Mouse (Mus musculus): ENCODE data around the gene Fpr1. TPM values are rescaled to one million over a fixed set of nuclear protein-coding genes. Genes with fewer than 3 reads are reported as not detected.

Fpr1 gene
- polyA plus RNA-seq, 1 experiment, result not detected

DNA sequence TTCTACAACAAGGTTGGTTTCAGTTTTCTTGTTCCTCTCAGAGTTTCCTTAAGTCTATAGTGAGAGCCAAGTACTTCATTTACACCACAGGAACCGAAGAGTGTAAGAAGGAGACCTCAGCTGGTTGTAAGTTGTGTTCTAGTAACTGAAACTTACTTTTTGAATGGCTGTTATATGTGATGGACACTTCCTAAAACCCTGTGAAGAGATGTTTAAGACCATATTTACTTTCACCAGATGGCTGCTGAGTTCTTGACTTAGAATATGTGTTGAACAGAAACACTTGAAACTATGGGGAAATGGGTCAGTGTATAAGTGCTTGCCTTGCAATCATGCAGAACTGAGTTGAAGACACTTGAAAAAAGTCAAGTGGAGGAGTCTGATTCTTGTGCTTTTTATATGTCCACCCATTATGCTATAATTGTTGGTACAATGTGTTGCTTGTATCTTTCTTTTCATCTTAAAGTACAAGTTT lies 4.1 kb upstream of the Fpr1 start, which contains the start of the genes Fpr2 and Fpr3:
Gene Fpr2 (plus strand): TSS at position 51 of the 475 bp plus-strand sequence.
Gene Fpr3 (plus strand): TSS at position 79 of the 475 bp plus-strand sequence.
- Histone ChIP-seq H3K27ac (ENCODE audit: insufficient read depth, low read depth, low read length) (no peak within 1 kb of the TSS), H3K4me1 (ENCODE audit: control insufficient read depth, insufficient read depth, low read length) (no peaks in the 10 kb centered on the region), H3K4me3 (ENCODE audit: insufficient read depth, low read depth, low read length) (no peak within 1 kb of the TSS)
- TF ChIP-seq POLR2A (IDR thresholded peaks at IDR 0.05; ENCODE audit: insufficient read depth, low read depth, low read length) (no peak), CTCF (IDR thresholded peaks at IDR 0.05; ENCODE audit: insufficient read depth, low read depth, low read length) (no peak)
- WGBS, result 50% methylated on average over 1 of the region's 1 CpGs

DNA sequence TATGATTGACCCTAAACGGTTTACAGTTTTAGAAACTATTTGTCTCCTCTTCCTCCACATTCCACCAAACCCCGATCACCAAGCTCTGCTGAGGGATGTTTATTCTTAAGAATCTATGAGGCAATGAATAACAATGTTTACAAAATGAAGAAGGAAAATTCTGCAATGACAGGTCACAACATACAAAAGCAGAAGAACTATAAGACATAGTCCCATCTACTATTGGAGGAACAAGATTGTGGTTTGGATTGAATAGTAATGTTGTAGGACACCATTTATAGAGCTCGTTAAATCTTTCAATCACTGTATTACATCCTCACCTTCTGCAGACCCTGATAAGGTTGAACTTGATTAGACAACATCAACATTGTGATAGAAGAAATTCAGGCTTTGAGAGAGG lies 1.1 kb downstream of the Fpr1 start:
- H3K4me3 ChIP-seq (ENCODE audit: insufficient read depth, low read depth, low read length), result no peak overlapping the region
- no peak overlapping the region for H3K27ac ChIP-seq (ENCODE audit: insufficient read depth, low read depth, low read length)
- 85% methylated on average over 3 of the region's 3 CpGs for WGBS
- TF ChIP-seq POLR2A (IDR thresholded peaks at IDR 0.05; ENCODE audit: insufficient read depth, low read depth, low read length), result no peak
- TF ChIP-seq CTCF (IDR thresholded peaks at IDR 0.05; ENCODE audit: insufficient read depth, low read depth, low read length), result no peak
- no peaks in the 10 kb centered on the region for H3K4me1 ChIP-seq (ENCODE audit: control insufficient read depth, insufficient read depth, low read length)

DNA sequence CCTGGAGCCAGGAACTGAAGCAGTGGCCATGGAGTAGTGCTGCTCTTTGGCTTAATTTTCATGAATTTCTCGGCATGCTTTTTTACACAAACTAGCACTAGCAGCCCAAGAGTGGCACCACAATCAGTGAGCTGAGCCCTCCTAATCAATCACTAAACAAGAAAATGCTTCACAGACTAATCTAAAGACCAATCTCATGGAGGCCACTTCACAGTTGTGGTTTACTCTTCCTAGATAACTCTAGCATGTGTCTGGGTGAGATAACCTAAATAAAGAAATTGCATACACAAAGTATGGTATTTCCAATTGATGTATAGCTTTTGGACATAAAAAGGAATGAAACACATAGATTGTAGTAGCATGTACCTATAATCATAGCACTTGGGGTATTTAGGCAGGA lies 4.4 kb downstream of the Fpr1 start:
- WGBS, result 83% methylated on average over 1 of the region's 1 CpGs
- TF ChIP-seq CTCF (IDR thresholded peaks at IDR 0.05; ENCODE audit: insufficient read depth, low read depth, low read length) (no peak), POLR2A (IDR thresholded peaks at IDR 0.05; ENCODE audit: insufficient read depth, low read depth, low read length) (no peak)
- H3K27ac ChIP-seq (ENCODE audit: insufficient read depth, low read depth, low read length), result no peak overlapping the region
- H3K4me3 ChIP-seq (ENCODE audit: insufficient read depth, low read depth, low read length), result no peak overlapping the region
- H3K4me1 ChIP-seq (ENCODE audit: control insufficient read depth, insufficient read depth, low read length), result no peaks in the 10 kb centered on the region

DNA sequence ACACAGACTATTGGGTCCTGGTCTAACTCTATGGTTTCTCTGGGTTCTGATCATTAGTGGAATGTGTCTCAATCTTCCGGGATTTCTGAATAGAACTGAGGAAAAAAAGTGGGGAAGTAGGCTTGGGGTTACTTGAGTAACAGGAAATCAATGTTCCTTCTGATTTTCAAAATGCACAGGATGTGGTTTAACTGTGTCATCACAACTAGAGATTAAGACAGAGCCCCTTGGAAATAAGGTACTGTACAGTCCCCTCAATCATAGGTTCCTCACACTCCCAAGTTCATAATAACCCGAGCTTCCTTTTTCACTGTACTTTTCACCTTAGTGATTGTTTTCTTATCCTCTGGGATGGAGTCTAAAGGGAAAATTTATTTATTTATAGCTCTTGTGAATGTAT lies 12.0 kb downstream of the Fpr1 start:
- 92% methylated on average over 2 of the region's 2 CpGs for WGBS
- H3K4me1 ChIP-seq (ENCODE audit: control insufficient read depth, insufficient read depth, low read length), result no peaks in the 10 kb centered on the region
- TF ChIP-seq POLR2A (IDR thresholded peaks at IDR 0.05; ENCODE audit: insufficient read depth, low read depth, low read length), result no peak
- TF ChIP-seq CTCF (IDR thresholded peaks at IDR 0.05; ENCODE audit: insufficient read depth, low read depth, low read length), result no peak
- H3K27ac ChIP-seq (ENCODE audit: insufficient read depth, low read depth, low read length), result no peak overlapping the region
- no peak overlapping the region for H3K4me3 ChIP-seq (ENCODE audit: insufficient read depth, low read depth, low read length)

DNA sequence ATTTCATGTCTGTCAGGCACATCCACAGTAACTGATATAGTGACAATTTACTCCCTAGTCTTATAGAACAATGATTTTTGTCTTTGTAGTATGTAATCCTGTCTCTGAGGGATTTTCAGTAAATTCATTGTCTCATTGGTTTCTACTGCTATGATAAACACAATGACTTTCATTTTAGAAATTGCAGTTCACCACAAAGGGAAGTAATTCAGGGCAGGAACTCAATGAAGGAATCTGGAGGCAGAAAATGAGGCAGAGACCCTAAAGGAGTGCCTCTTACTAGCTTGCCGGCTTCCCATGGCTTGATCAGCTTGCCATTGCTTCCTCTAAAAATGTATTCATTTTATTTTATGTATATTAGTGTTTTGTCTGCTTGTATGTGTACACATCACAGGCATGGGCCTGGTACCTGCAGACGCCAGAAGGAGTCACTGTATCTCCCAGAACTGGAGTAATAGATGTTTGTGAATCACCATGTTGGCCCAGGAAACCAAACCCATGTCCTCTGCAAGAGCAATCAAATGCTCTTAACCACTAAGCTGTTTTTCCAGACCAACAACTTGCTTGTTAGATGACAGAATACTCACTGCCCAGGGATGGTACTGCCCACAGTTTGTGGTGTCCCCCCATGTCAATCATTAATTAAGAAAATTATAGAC lies 12.7 kb downstream of the Fpr1 start:
- 85% methylated on average over 2 of the region's 2 CpGs for WGBS
- H3K4me1 ChIP-seq (ENCODE audit: control insufficient read depth, insufficient read depth, low read length), result no peaks in the 10 kb centered on the region
- no peak overlapping the region for H3K27ac ChIP-seq (ENCODE audit: insufficient read depth, low read depth, low read length)
- no peak overlapping the region for H3K4me3 ChIP-seq (ENCODE audit: insufficient read depth, low read depth, low read length)
- TF ChIP-seq CTCF (IDR thresholded peaks at IDR 0.05; ENCODE audit: insufficient read depth, low read depth, low read length) (no peak), POLR2A (IDR thresholded peaks at IDR 0.05; ENCODE audit: insufficient read depth, low read depth, low read length) (no peak)

DNA sequence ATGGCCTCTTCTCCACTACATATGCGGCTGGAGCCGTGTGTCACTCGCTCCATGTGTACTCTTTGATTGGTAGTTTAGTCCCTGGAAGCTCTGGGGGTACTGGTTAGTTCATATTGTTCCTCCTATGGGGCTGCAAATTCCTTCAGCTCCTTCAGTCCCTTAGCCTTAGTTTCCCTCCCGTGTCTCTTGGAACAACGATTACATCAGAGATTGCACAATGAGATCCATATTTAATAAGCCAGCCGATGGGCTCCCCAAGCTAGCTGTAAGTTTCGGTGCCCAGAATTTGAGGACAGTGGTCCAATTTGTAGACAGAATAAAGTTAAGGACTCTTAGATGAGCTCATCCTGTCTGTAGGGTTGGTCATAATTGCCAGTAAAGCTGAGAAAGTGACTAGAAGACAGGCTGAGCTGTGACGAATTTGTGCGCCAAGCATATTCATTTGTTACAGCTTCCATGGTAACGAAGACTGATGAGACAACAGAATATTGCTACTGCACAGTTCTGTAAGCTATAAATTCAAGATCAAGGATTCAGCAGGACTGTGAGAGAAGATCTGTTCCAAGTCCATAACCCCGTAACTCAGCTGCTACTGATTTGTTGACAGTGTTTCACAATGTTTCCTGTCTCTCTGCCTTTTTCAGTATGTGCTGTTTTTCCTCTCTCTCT lies 16.8 kb downstream of the Fpr1 start:
- H3K4me1 ChIP-seq (ENCODE audit: control insufficient read depth, insufficient read depth, low read length), result no peaks in the 10 kb centered on the region
- H3K4me3 ChIP-seq (ENCODE audit: insufficient read depth, low read depth, low read length), result no peak overlapping the region
- no peak overlapping the region for H3K27ac ChIP-seq (ENCODE audit: insufficient read depth, low read depth, low read length)
- TF ChIP-seq POLR2A (IDR thresholded peaks at IDR 0.05; ENCODE audit: insufficient read depth, low read depth, low read length) (no peak), CTCF (IDR thresholded peaks at IDR 0.05; ENCODE audit: insufficient read depth, low read depth, low read length) (no peak)
- 84% methylated on average over 11 of the region's 11 CpGs for WGBS

DNA sequence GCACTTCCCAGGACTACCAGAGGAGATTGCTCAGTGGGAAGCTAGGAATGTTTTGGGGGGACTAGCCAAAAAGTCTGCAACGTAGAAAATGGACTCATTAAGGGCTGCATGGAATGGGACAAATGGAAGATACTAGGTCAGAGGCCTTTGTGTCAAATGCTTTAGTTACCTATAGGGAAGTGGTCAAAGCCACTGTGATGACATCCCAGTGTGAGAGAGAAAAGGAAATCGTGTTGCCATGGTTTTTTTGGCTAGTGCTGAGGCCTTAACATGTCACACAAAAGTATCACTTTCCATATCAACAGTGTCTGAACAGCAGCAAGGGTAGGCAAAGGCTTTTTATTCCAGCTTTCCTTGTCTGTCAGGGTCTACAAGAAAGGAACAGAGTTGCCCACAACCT lies 18.6 kb downstream of the Fpr1 start:
- 40% methylated on average over 2 of the region's 2 CpGs for WGBS
- Histone ChIP-seq H3K4me1 (ENCODE audit: control insufficient read depth, insufficient read depth, low read length) (no peaks in the 10 kb centered on the region), H3K27ac (ENCODE audit: insufficient read depth, low read depth, low read length) (no peak overlapping the region), H3K4me3 (ENCODE audit: insufficient read depth, low read depth, low read length) (no peak overlapping the region)
- TF ChIP-seq POLR2A (IDR thresholded peaks at IDR 0.05; ENCODE audit: insufficient read depth, low read depth, low read length) (no peak), CTCF (IDR thresholded peaks at IDR 0.05; ENCODE audit: insufficient read depth, low read depth, low read length) (no peak)

DNA sequence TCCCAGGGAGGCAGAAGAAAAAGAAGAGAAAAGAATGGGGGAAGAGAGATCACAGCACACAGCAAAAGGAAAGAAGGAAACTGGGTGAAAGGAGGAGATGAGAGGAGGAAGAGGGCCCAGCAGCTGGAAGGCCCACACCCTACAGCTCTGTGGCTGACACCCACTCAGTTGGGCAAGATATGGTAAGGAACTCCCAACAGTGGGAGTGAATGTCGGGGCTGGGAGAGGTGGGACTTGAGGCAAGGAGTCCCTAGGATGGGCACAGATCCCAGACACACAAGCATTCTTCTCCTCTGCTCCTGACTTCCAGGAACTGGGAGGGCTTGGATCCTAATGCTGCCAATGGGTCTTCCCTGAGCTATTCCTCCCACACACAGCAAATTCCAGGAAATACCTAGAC lies 21.4 kb downstream of the Fpr1 start:
- Histone ChIP-seq H3K27ac (ENCODE audit: insufficient read depth, low read depth, low read length) (no peak overlapping the region), H3K4me3 (ENCODE audit: insufficient read depth, low read depth, low read length) (no peak overlapping the region), H3K4me1 (ENCODE audit: control insufficient read depth, insufficient read depth, low read length) (no peaks in the 10 kb centered on the region)
- WGBS, result 48% methylated on average over 1 of the region's 1 CpGs
- TF ChIP-seq CTCF (IDR thresholded peaks at IDR 0.05; ENCODE audit: insufficient read depth, low read depth, low read length) (no peak), POLR2A (IDR thresholded peaks at IDR 0.05; ENCODE audit: insufficient read depth, low read depth, low read length) (no peak)

DNA sequence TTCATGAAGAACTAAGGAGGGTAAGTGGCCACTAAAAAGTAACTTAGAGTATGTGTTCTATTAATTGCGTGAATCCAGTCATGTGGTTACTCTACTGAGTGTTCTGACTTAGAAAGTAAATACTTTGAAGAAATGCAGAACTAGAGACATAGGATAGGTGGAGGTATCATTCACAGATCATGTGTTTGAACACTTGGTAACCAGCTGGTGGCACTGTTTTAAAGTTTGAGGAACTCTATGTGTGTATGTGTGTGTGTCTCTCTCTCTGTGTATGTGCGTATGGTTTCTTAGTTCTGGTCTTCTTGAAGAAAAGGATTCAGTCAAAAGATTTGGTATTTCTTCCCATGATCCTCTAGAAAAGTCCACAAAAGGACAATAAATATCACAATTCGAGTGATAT lies 23.6 kb downstream of the Fpr1 start:
- WGBS, result 90% methylated on average over 3 of the region's 3 CpGs
- Histone ChIP-seq H3K4me3 (ENCODE audit: insufficient read depth, low read depth, low read length) (no peak overlapping the region), H3K27ac (ENCODE audit: insufficient read depth, low read depth, low read length) (no peak overlapping the region), H3K4me1 (ENCODE audit: control insufficient read depth, insufficient read depth, low read length) (no peaks in the 10 kb centered on the region; the same call in 1 of the 2 replicates)
- TF ChIP-seq CTCF (IDR thresholded peaks at IDR 0.05; ENCODE audit: insufficient read depth, low read depth, low read length) (no peak), POLR2A (IDR thresholded peaks at IDR 0.05; ENCODE audit: insufficient read depth, low read depth, low read length) (no peak)
